Mouse (Mus musculus) lung, postnatal 0 days (tissue): Measurements from ENCODE around the gene Dst.

Experiments used
- CTCF ChIP-seq: IDR thresholded peaks from 2 replicates; pipeline ENCODE4 v1.5.1; 2016; ENCODE audit warnings: antibody characterized with exemption, mild to moderate bottlenecking
- EP300 ChIP-seq: IDR thresholded peaks from 2 replicates; pipeline ENCODE4 v1.6.1; 2016; ENCODE audit warnings: antibody characterized with exemption, mild to moderate bottlenecking, control low read depth

DNA sequence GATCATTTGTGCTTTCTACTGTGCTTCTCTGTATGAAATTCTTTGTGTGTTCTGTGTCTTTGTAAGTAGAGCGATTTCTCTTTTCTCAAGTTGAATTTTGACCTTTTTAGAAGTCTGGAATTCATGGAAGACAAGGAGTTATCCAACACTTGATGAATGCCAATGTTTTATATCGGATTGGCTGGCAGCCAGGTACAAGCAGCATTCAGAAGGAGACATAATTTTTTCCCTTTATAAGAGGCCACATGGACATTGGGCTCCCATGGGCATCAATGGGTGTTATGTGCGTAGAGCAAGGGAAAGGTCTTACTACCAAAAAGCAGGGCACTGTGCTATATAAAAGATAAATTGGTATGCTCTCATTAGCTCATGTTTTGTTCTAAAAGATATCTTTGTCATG is 139.3 kb downstream of the Dst start:
- TF ChIP-seq EP300 (no peak), CTCF (no peak)
